Mouse (Mus musculus) lung, adult 2 months (tissue): ENCODE results near the gene Kcne1.

Experiments used
- CTCF ChIP-seq: fragments of 200-500 bp; IDR thresholded peaks from 2 replicates; pipeline ENCODE4 v1.5.1; 2011; ENCODE audit warnings: mild to moderate bottlenecking, low read length, control low read depth; ENCODE audit not compliant: insufficient read depth
- POLR2A ChIP-seq: fragments of 200-500 bp; IDR thresholded peaks from 2 replicates; pipeline ENCODE4 v1.6.1; 2011; ENCODE audit warnings: low read depth, mild to moderate bottlenecking, control low read depth, low read length, borderline replicate concordance; ENCODE audit errors: extremely low read depth

DNA sequence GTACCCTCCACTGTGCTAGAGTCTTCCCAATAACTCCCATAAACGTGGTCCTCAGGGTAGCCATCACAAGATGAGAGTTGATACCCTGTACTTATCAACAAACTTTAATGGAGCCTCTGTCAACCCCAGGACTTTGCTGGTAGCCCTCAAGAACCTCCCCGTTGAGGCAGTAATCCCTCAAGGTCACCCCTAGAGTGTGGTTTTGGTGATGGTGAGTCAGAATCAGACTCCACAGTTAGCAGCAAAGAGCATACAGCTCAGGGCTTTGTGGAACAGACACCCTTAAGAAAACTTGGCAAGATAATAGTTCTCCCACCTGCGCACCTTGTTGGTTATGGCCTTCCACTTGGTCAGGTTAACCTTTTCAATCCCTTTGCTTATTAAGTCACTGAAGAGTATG, 38.9 kb downstream of the Kcne1 start:
- no peak for TF ChIP-seq CTCF
- TF ChIP-seq POLR2A: no peak
